ENCODE assay signal across 29 mouse cellular contexts in genomic region chr7:27081625-27082024, GRCm38 (mm10). TPM values are rescaled to one million over a fixed set of nuclear protein-coding genes. Genes with fewer than 3 reads are reported as not detected.
DNase-seq lines count a peak whose midpoint lies in the region; ATAC-seq and TF ChIP-seq lines count a peak whose summit lies in the region.
"Had no signal": no experiment of that assay in that cellular context is flagged by ENCODE, and none has a peak within 500 bp of the region (broad histone marks: within the 10 kb centered on the region; RNA-seq: fewer than 3 reads in every experiment).

No protein-coding gene starts in this region.

- no peak overlapping the region for H3K27ac ChIP-seq in kidney, postnatal 0 days
- H3K27ac ChIP-seq in limb, embryonic 10.5 days: peak overlapping the region; percentile 42; the same call in 1 of the 2 replicates
- H3K27ac ChIP-seq: embryonic facial prominence, embryonic 15.5 days; heart, adult 2 months; heart, embryonic 13.5 days; midbrain, embryonic 12.5 days had no signal

- peak; percentile 19 for DNase-seq in embryo, embryonic 10.5 days (ENCODE audit: low spot score)
- DNase-seq in embryo, embryonic 9.5 days (ENCODE audit: extremely low spot score): no peak
- DNase-seq in kidney, postnatal 0 days (ENCODE audit: low spot score): peak; percentile 71
- no peak for DNase-seq in kidney, postnatal 25 days
- DNase-seq in limb, embryonic 10.5 days (ENCODE audit: low spot score): no peak
- peak; percentile 6 for DNase-seq in mesoderm, embryonic 11.5 days (ENCODE audit: low read depth, low spot score)
- DNase-seq in layer of hippocampus, postnatal 36 days: no peak
- no peak for DNase-seq in gastrocnemius, postnatal 10 days
- DNase-seq: adrenal gland, postnatal 25 days; cerebellum, adult 8-10 months; cerebellum, postnatal 36 days; gastrocnemius, postnatal 36 days; heart, adult 2 months; heart, postnatal 14 days; liver, postnatal 0 days; right cerebral cortex, postnatal 25 days; spleen, adult 18-20 months had no signal

- 14% methylated on average over 2 of the region's 2 CpGs for WGBS in kidney, postnatal 0 days
- WGBS in limb, embryonic 10.5 days: 58% methylated on average over 2 of the region's 2 CpGs

- H3K4me1 ChIP-seq in kidney, postnatal 0 days (replicated peaks; ENCODE audit: insufficient read depth, low read length): no peaks in the 10 kb centered on the region
- no peaks in the 10 kb centered on the region for H3K4me1 ChIP-seq in limb, embryonic 10.5 days
- H3K4me1 ChIP-seq: embryonic facial prominence, embryonic 15.5 days; heart, embryonic 13.5 days; midbrain, embryonic 12.5 days had no signal

- ATAC-seq in kidney, postnatal 0 days (replicated peaks; ENCODE audit: low FRiP score, low read depth): peak; percentile 82; the same call in 1 of the 2 replicates
- ATAC-seq: forebrain, embryonic 14.5 days; intestine, postnatal 0 days; liver, postnatal 0 days; lung, postnatal 0 days had no signal

- H3K27me3 ChIP-seq in kidney, postnatal 0 days (ENCODE audit: insufficient read depth, low read length): no peaks in the 10 kb centered on the region
- no peaks in the 10 kb centered on the region for H3K27me3 ChIP-seq in limb, embryonic 10.5 days (ENCODE audit: low read depth, poor library complexity, severe bottlenecking)
- H3K27me3 ChIP-seq: embryonic facial prominence, embryonic 15.5 days; heart, embryonic 13.5 days; midbrain, embryonic 12.5 days had no signal

- no peak overlapping the region for H3K4me3 ChIP-seq in kidney, postnatal 0 days (replicated peaks; ENCODE audit: low read depth, low read length)
- no peak overlapping the region for H3K4me3 ChIP-seq in limb, embryonic 10.5 days
- H3K4me3 ChIP-seq: embryonic facial prominence, embryonic 15.5 days; heart, adult 2 months; heart, embryonic 13.5 days; midbrain, embryonic 12.5 days had no signal

- H3K9me3 ChIP-seq in kidney, postnatal 0 days (replicated peaks; ENCODE audit: low read length): no peaks in the 10 kb centered on the region
- no peaks in the 10 kb centered on the region for H3K9me3 ChIP-seq in limb, embryonic 10.5 days (replicated peaks)
- H3K9me3 ChIP-seq: embryonic facial prominence, embryonic 15.5 days; heart, embryonic 13.5 days; midbrain, embryonic 12.5 days had no signal

- TF ChIP-seq CTCF in kidney, postnatal 0 days (IDR thresholded peaks at IDR 0.05; ENCODE audit: low read depth): no peak

- no peak overlapping the region for H3K9ac ChIP-seq in kidney, postnatal 0 days (ENCODE audit: low read depth, low read length)
- H3K9ac ChIP-seq: embryonic facial prominence, embryonic 15.5 days; heart, embryonic 13.5 days; liver, postnatal 0 days; midbrain, embryonic 12.5 days had no signal

- H3K36me3 ChIP-seq in kidney, postnatal 0 days (ENCODE audit: insufficient read depth, low read length): no peaks in the 10 kb centered on the region
- no peaks in the 10 kb centered on the region for H3K36me3 ChIP-seq in limb, embryonic 10.5 days
- H3K36me3 ChIP-seq: embryonic facial prominence, embryonic 15.5 days; heart, embryonic 13.5 days; midbrain, embryonic 12.5 days had no signal

- H3K4me2 ChIP-seq in kidney, postnatal 0 days (ENCODE audit: low read length): no peak overlapping the region
- H3K4me2 ChIP-seq: embryonic facial prominence, embryonic 15.5 days; heart, embryonic 13.5 days; liver, embryonic 11.5 days; midbrain, embryonic 12.5 days had no signal

RNA-seq across cellular contexts. Expression of gene Cyp2f2, which starts 38.1 kb away (rescaled TPM):
- 0.29 TPM in 1 of 2 replicates, not detected in the other for polyA plus RNA-seq in kidney, postnatal 0 days (2015; fragmentation: Nextera tagmentation; extraction: Ambion mirVana)
- polyA plus RNA-seq in limb, embryonic 10.5 days (2016; fragmentation: Nextera tagmentation; extraction: Ambion mirVana): not detected in 2 replicates
- under 1 TPM in 1 of 2 experiments, not detected in 1; 0.17 TPM for total RNA-seq in layer of hippocampus, postnatal 36 days (2021)
- total RNA-seq in gastrocnemius, postnatal 10 days (2021): under 1 TPM in 1 of 2 experiments, not detected in 1; 0.28 TPM
- total RNA-seq: layer of hippocampus, adult 18-20 months had no signal
- polyA plus RNA-seq: brain, embryonic 14.5 days; forebrain, embryonic 14.5 days; heart, embryonic 13.5 days; hindbrain, embryonic 11.5 days; liver, embryonic 11.5 days; midbrain, embryonic 12.5 days had no signal

RNA-seq across cellular contexts. Expression of gene Cyp2a12, which starts 52.7 kb away (rescaled TPM):
- not detected in 2 replicates for polyA plus RNA-seq in kidney, postnatal 0 days (2015; fragmentation: Nextera tagmentation; extraction: Ambion mirVana)
- polyA plus RNA-seq in limb, embryonic 10.5 days (2016; fragmentation: Nextera tagmentation; extraction: Ambion mirVana): not detected in 2 replicates
- total RNA-seq in layer of hippocampus, postnatal 36 days (2021): not detected
- under 1 TPM in 1 of 2 experiments, not detected in 1; 0.20 TPM for total RNA-seq in gastrocnemius, postnatal 10 days (2021)
- total RNA-seq: gastrocnemius, postnatal 36 days; heart, adult 2 months; layer of hippocampus, adult 18-20 months; layer of hippocampus, postnatal 25 days; left cerebral cortex, postnatal 10 days had no signal
- polyA plus RNA-seq: brain, embryonic 14.5 days; embryonic facial prominence, embryonic 15.5 days; forebrain, embryonic 14.5 days; heart, adult 2 months; heart, embryonic 13.5 days; hindbrain, embryonic 11.5 days; intestine, postnatal 0 days; liver, embryonic 11.5 days; lung, postnatal 0 days; midbrain, embryonic 12.5 days had no signal

Comparison
In these comparisons a context has a peak if more than half of its experiments do, and no peak if none do; other contexts are left out.
1. DNase-seq: peak in embryo, embryonic 10.5 days (single experiment), kidney, postnatal 0 days (single experiment) and mesoderm, embryonic 11.5 days (single experiment); none in embryo, embryonic 9.5 days (single experiment), kidney, postnatal 25 days (0 of 2), limb, embryonic 10.5 days (single experiment), layer of hippocampus, postnatal 36 days (0 of 2) and gastrocnemius, postnatal 10 days (single experiment).